Mouse (Mus musculus) heart, postnatal 0 days (tissue): ENCODE results near the gene Zfp655. TPM values are rescaled to one million over a fixed set of nuclear protein-coding genes. Genes with fewer than 3 reads are reported as not detected.
"Not testable (repeated sequence)": the region's sequence is repeated elsewhere in the genome, so short reads cannot be mapped to it uniquely, and the experiment has no call there.

Experiments used
- ATAC-seq: fragments of 200-750 bp; cut with Nextera tagmentation; 2 replicates; pipeline ENCODE4 v1.8.0; 2017; ENCODE audit warnings: low read depth, moderate number of reproducible peaks, moderate library complexity; ENCODE audit not compliant: insufficient read depth
- DNase-seq: peaks from one replicate; pipeline ENCODE4 v3.0.0-alpha.2; 2016; ENCODE audit warnings: low spot score
- H3K27ac ChIP-seq: fragments of 300-500 bp; sonication (generic); 2 replicates; pipeline ENCODE4 v1.5.1; 2014; ENCODE audit warnings: low read depth, mild to moderate bottlenecking
- H3K27me3 ChIP-seq: fragments of 300-500 bp; sonication (generic); 2 replicates; pipeline ENCODE4 v1.6.1; 2014; ENCODE audit warnings: low read length, mixed read lengths; ENCODE audit not compliant: control insufficient read depth, insufficient read depth
- H3K36me3 ChIP-seq: fragments of 300-500 bp; sonication (generic); replicated peaks from 2 replicates; pipeline ENCODE4 v1.6.1; 2014; ENCODE audit warnings: low read length, mixed read lengths; ENCODE audit not compliant: control insufficient read depth, insufficient read depth
- H3K4me1 ChIP-seq: fragments of 300-500 bp; sonication (generic); 2 replicates; pipeline ENCODE4 v1.6.1; 2014; ENCODE audit warnings: antibody characterized with exemption; ENCODE audit not compliant: control insufficient read depth, insufficient read depth
- H3K4me2 ChIP-seq: fragments of 300-500 bp; sonication (generic); 2 replicates; pipeline ENCODE4 v1.6.1; 2014; ENCODE audit warnings: low read depth, mild to moderate bottlenecking, low read length, moderate library complexity
- H3K4me3 ChIP-seq: fragments of 300-500 bp; sonication (generic); 2 replicates; pipeline ENCODE4 v1.5.1; 2014; ENCODE audit warnings: low read depth, low read length
- H3K9ac ChIP-seq: fragments of 300-500 bp; sonication (generic); replicated peaks from 2 replicates; pipeline ENCODE4 v1.6.1; 2014; ENCODE audit warnings: low read depth, low read length, mixed read lengths
- H3K9me3 ChIP-seq: fragments of 300-500 bp; sonication (generic); replicated peaks from 2 replicates; pipeline ENCODE4 v1.6.1; 2016; ENCODE audit warnings: low read length; ENCODE audit not compliant: control insufficient read depth
- CTCF ChIP-seq: IDR thresholded peaks from 2 replicates; pipeline ENCODE4 v1.5.1; 2016; ENCODE audit warnings: antibody characterized with exemption, control low read depth, low read depth
- EP300 ChIP-seq: IDR thresholded peaks from 2 replicates; pipeline ENCODE4 v1.6.1; 2016; ENCODE audit warnings: antibody characterized with exemption, low read depth
- WGBS: fragments of 180-500 bp; shearing (Covaris S2); extraction: QIAGEN DNeasy Blood & Tissue Kit; methylation state at CpG from one replicate; pipeline ENCODE4 v1.1.7; 2014; 5-methylcytosine and 5-hydroxymethylcytosine counted together
- polyA plus RNA-seq: library from polyadenylated mRNA; unstranded; fragments of >200 nt; fragmentation: Nextera tagmentation; extraction: Ambion mirVana; gene quantifications from 2 replicates; pipeline ENCODE4 v1.2.1, GENCODE M21; 2015
- total RNA-seq: library from RNA; depleted of rRNA; stranded (reverse); fragments of >200 nt; gene quantifications from 2 replicates; pipeline ENCODE4 v1.2.3, GENCODE M21; 2014; ENCODE audit warnings: low replicate concordance

Gene Zfp655
- total and polyA plus RNA-seq, 2 experiments from 2014 or later: 33.4 to 51.2 TPM

DNA sequence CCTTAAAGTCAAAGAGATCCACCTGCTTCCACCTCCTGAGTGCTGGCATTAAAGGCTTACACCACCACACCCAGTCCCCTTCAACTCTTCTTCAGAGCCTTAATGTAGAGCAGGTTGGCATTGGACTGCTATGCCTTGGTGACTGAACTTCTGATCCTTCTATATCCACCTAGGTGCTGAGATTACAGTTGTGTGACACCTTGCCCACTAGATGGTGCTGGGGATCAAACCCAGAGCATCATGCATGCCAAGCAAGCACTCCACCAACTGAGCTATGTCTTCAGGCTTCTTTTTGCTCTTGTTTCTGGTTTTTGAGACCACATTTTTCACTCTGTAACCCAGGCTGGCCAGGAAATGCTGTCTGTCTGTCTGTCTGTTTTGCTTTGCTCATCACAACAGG, 3.1 kb downstream of the Zfp655 start:
- H3K27ac ChIP-seq: no peak overlapping the region
- no peak overlapping the region for H3K4me3 ChIP-seq
- ATAC-seq (no peak), DNase-seq (no peak)
- peaks cover 57% of the 10 kb centered on the region for H3K36me3 ChIP-seq
- no peak overlapping the region for H3K9ac ChIP-seq
- H3K9me3 ChIP-seq: no peaks in the 10 kb centered on the region
- peaks cover 15% of the 10 kb centered on the region for H3K4me1 ChIP-seq
- no peaks in the 10 kb centered on the region for H3K27me3 ChIP-seq
- H3K4me2 ChIP-seq: no peak overlapping the region
- TF ChIP-seq CTCF (peak; percentile 51), EP300 (no peak)

DNA sequence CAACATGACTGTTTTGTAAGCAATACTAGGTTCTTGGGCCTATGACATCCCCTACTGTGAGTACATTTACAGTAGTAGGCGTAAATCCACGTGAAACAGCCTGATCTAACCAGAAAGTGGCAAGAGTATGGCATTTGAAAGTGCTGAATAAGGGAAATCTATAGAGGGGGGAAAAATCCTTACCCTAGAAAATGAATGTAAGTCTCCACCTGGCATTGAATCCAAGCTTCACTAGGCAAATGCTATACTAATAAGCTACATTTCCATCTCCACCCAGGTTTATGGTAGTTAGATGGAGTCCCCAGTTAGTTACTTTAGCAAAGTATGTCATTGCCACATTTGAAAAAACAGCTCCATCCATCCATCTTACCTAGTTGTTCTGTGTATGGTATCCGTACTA, 18.0 kb downstream of the Zfp655 start:
- no peak overlapping the region for H3K27ac ChIP-seq
- no peak overlapping the region for H3K4me3 ChIP-seq
- DNase-seq (no peak), ATAC-seq (no peak)
- TF ChIP-seq CTCF: no peak
- no peak for TF ChIP-seq EP300
- no peaks in the 10 kb centered on the region for H3K27me3 ChIP-seq
- no peaks in the 10 kb centered on the region for H3K9me3 ChIP-seq
- peaks cover 64% of the 10 kb centered on the region for H3K36me3 ChIP-seq
- 97% methylated on average over 3 of the region's 3 CpGs for whole genome bisulfite sequencing
- H3K4me2 ChIP-seq: no peak overlapping the region
- no peak overlapping the region for H3K9ac ChIP-seq
- no peaks in the 10 kb centered on the region for H3K4me1 ChIP-seq

DNA sequence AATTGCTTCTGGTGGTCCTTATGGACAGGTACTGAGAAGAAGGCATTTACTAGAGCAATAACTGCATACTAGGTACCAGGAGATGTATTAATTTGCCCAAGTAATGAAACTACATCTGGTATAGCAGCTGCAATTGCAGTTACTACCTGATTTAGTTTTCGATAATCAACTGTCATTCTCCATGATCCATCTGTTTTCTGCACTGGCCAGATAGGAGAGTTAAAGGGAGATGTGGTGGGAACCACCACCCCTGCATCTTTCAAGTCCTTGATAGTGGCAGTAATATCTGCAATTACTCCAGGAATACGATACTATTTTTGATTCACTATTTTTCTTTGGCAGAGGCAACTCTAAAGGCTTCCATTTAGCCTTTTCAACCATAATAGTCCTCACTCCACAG, 42.1 kb downstream of the Zfp655 start:
- H3K4me2 ChIP-seq, DNase-seq, H3K4me1 ChIP-seq, H3K4me3 ChIP-seq, H3K9me3 ChIP-seq, H3K27ac ChIP-seq, H3K9ac ChIP-seq, H3K27me3 ChIP-seq, H3K36me3 ChIP-seq, ATAC-seq: not testable (repeated sequence)
- 70% methylated on average over 2 of the region's 2 CpGs for WGBS

DNA sequence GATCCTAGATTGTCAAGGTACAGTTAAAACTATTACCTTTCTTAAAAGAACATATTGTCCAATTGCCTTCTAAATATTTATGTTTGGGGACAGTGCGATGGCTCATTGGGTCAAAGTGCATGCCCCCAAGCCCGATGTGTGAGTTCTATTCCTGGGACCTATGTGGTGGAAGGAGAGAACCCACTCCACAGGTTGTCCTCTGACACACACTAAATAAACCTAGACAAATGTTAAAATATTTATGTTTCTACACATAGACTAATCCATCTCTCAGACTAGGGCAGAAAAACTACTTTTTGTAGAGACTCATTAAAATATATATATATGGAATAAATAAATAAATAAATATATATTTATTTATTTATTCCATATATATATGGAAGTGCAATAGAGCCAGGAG, 48.4 kb downstream of the Zfp655 start:
- Histone ChIP-seq H3K4me1 (no peaks in the 10 kb centered on the region), H3K27ac (no peak overlapping the region), H3K9me3 (no peaks in the 10 kb centered on the region), H3K4me2 (no peak overlapping the region), H3K27me3 (no peaks in the 10 kb centered on the region), H3K36me3 (peaks cover 20% of the 10 kb centered on the region), H3K4me3 (peak overlapping the region; percentile 66), H3K9ac (no peak overlapping the region)
- ATAC-seq: no peak
- no peak for DNase-seq
- WGBS: 97% methylated on average over 2 of the region's 2 CpGs
- no peak for TF ChIP-seq EP300
- TF ChIP-seq CTCF: no peak

DNA sequence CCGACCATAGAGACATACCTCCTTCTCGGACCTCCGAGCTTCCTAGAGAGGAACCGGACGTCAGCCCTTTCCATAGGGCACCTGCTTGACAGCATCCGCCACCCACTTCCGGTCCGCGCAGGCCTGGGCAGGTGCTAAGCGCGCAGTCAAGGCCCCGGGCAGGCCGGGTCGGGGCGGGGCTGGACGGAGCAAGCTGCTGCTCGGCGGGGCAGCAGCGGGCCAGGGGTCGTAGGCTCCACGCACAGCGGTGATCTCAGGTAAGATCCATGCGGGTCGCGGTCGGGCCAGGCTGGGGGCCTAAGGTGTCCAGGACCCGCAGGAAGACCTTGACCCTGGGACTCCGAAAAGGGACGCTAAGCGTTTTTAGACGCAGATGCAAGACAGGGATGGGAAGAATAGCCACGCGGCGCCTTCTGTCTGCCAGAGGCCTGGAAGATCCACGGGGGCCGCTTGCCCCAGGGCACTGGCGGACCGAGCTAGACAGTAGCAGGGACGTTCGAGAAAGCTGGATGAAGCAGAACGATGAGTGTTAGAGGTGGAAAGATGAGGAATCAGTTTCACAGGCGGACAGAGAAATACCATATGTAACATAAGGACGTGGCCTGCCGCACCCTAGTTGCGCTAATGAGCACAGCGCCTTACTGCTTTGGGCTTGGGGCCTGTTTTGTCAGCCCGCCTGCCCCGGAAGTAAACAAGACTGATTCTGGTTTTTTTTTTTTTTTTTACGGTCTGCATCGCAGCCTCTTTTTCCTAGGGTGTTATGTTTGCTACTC, 49.0 kb downstream of the Zfp655 start, which contains the start of gene Zscan25:
Gene Zscan25 (plus strand): TSS at position 130 of the 773 bp plus-strand sequence.
- Histone ChIP-seq H3K9me3 (no peaks in the 10 kb centered on the region), H3K4me2 (peak within 1 kb of the TSS; percentile 67), H3K36me3 (peaks cover 27% of the 10 kb centered on the region), H3K4me3 (peak within 1 kb of the TSS; percentile 66), H3K4me1 (no peaks in the 10 kb centered on the region), H3K27me3 (no peaks in the 10 kb centered on the region), H3K27ac (peak within 1 kb of the TSS; percentile 91), H3K9ac (peak within 1 kb of the TSS; percentile 85)
- DNase-seq (peak; percentile 92), ATAC-seq (peak; percentile 100)
- under 1% methylated on average over 50 of the region's 50 CpGs for WGBS
- no peak for TF ChIP-seq CTCF
- TF ChIP-seq EP300: peak; percentile 40; the same call in 1 of the 2 replicates

DNA sequence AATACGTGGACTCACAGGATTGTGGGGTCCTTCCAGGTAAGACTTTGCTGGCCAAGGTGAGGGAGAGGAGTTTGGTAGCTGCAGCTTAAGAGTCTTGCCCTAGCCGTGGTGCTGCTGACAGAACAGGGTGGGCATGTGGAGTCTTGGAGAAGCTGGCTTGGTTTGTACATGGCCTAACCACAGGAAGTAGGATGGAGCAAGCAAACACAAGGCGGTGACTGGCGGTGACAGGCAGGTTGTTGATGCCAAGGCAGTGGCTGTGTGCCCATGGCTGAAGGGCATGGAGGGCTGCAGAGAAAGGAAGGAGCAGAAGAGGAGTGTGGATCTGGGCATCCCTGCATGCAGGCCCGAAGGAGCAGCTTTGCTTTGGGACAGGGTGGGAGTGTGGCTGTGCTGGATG, 56.9 kb downstream of the Zfp655 start:
- Histone ChIP-seq H3K9me3 (no peaks in the 10 kb centered on the region), H3K4me1 (no peaks in the 10 kb centered on the region), H3K27ac (no peak overlapping the region), H3K36me3 (peaks cover 89% of the 10 kb centered on the region), H3K4me2 (no peak overlapping the region), H3K4me3 (no peak overlapping the region), H3K9ac (no peak overlapping the region), H3K27me3 (no peaks in the 10 kb centered on the region)
- no peak for ATAC-seq
- no peak for DNase-seq
- WGBS: 91% methylated on average over 5 of the region's 5 CpGs
- no peak for TF ChIP-seq EP300
- no peak for TF ChIP-seq CTCF
